In the genomic region with DNA sequence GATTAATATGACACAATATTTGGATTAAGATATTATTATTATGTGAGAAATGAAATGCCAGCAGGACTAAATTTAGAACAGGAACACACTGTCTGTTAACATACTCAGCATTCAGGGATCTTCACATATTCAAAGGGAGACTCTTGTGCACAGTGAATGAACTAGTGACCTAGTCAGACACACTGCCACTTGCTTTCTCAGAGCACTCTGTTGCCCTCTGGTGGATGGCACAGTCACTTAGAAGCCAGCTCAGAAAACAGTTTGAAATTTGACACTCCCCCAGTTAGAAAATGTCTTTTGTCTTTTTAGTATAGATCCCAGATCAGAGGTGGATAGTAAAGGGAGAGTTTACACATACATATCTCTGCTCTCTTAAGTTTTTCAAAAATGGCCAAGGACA, we compare ENCODE assay signal across 8 mouse cellular contexts.
DNase-seq lines count a peak whose midpoint lies in the region; ATAC-seq lines count a peak whose summit lies in the region.

No protein-coding gene starts in this region.

- peak; percentile 87 for DNase-seq in midbrain, embryonic 11.5 days (ENCODE audit: low spot score, missing footprints)
- peak; percentile 13 for DNase-seq in c-Kit-positive CD71-positive TER-119-negative erythroid progenitor cells, embryonic 14.5 days (ENCODE audit: low read depth)
- DNase-seq in forelimb bud, embryonic 11.5 days (ENCODE audit: low read depth, low spot score), result peak; percentile 80
- DNase-seq in hindlimb bud, embryonic 11.5 days (ENCODE audit: extremely low spot score, low read depth, low spot score), result peak; percentile 77
- peak; percentile 68 to 69 for DNase-seq in left cerebral cortex, adult 18-20 months (ENCODE audit: low spot score in 2 of 2)
- DNase-seq in mesoderm, embryonic 11.5 days (ENCODE audit: low read depth, low spot score), result peak; percentile 83

- no peaks in the 10 kb centered on the region for H3K36me3 ChIP-seq in midbrain, embryonic 11.5 days (ENCODE audit: control insufficient read depth, insufficient read depth, low read length)
- H3K36me3 ChIP-seq in midbrain, embryonic 16.5 days (ENCODE audit: control insufficient read depth, insufficient read depth, low read length), result no peaks in the 10 kb centered on the region
- no peaks in the 10 kb centered on the region for H3K36me3 ChIP-seq in stomach, embryonic 14.5 days (ENCODE audit: control insufficient read depth, insufficient read depth, low read length)

- ATAC-seq in midbrain, embryonic 11.5 days (ENCODE audit: low FRiP score), result no peak
- no peak for ATAC-seq in midbrain, embryonic 16.5 days
- peak; percentile 61; the same call in 1 of the 2 replicates for ATAC-seq in stomach, embryonic 14.5 days (ENCODE audit: insufficient number of reproducible peaks, insufficient read depth, low FRiP score, low read depth)

- H3K9me3 ChIP-seq in midbrain, embryonic 11.5 days (ENCODE audit: control insufficient read depth, low read length), result no peaks in the 10 kb centered on the region
- H3K9me3 ChIP-seq in midbrain, embryonic 16.5 days (replicated peaks; ENCODE audit: control insufficient read depth, low read length, poor library complexity, severe bottlenecking), result no peaks in the 10 kb centered on the region
- H3K9me3 ChIP-seq in stomach, embryonic 14.5 days (ENCODE audit: control insufficient read depth, low read depth, low read length), result no peaks in the 10 kb centered on the region

- no peak overlapping the region for H3K4me3 ChIP-seq in midbrain, embryonic 11.5 days (ENCODE audit: low read depth, low read length)
- no peak overlapping the region for H3K4me3 ChIP-seq in midbrain, embryonic 16.5 days (ENCODE audit: low read depth, low read length)
- H3K4me3 ChIP-seq in stomach, embryonic 14.5 days (ENCODE audit: low read depth, low read length), result no peak overlapping the region

- H3K27ac ChIP-seq in midbrain, embryonic 11.5 days (ENCODE audit: low read depth, low read length), result no peak overlapping the region
- no peak overlapping the region for H3K27ac ChIP-seq in midbrain, embryonic 16.5 days (ENCODE audit: low read length)
- H3K27ac ChIP-seq in stomach, embryonic 14.5 days (ENCODE audit: low read length), result no peak overlapping the region

- no peak overlapping the region for H3K4me2 ChIP-seq in midbrain, embryonic 11.5 days
- no peak overlapping the region for H3K4me2 ChIP-seq in midbrain, embryonic 16.5 days (ENCODE audit: low read length)
- H3K4me2 ChIP-seq in stomach, embryonic 14.5 days (replicated peaks; ENCODE audit: low read depth, low read length), result no peak overlapping the region

- no peak overlapping the region for H3K9ac ChIP-seq in midbrain, embryonic 11.5 days (ENCODE audit: low read length)
- H3K9ac ChIP-seq in midbrain, embryonic 16.5 days (ENCODE audit: low read depth, low read length), result no peak overlapping the region
- H3K9ac ChIP-seq in stomach, embryonic 14.5 days (replicated peaks; ENCODE audit: low read depth, low read length), result no peak overlapping the region

- H3K27me3 ChIP-seq in midbrain, embryonic 11.5 days (ENCODE audit: control insufficient read depth, insufficient read depth, low read length), result no peaks in the 10 kb centered on the region
- no peaks in the 10 kb centered on the region for H3K27me3 ChIP-seq in midbrain, embryonic 16.5 days (ENCODE audit: control insufficient read depth, insufficient read depth, low read depth, low read length)
- no peaks in the 10 kb centered on the region for H3K27me3 ChIP-seq in stomach, embryonic 14.5 days (ENCODE audit: control insufficient read depth, insufficient read depth, low read length)

- H3K4me1 ChIP-seq in midbrain, embryonic 11.5 days (ENCODE audit: control insufficient read depth, insufficient read depth, low read length), result no peaks in the 10 kb centered on the region
- no peaks in the 10 kb centered on the region for H3K4me1 ChIP-seq in midbrain, embryonic 16.5 days (ENCODE audit: control insufficient read depth, insufficient read depth, low read length)
- H3K4me1 ChIP-seq in stomach, embryonic 14.5 days (ENCODE audit: control insufficient read depth, insufficient read depth, low read length), result no peaks in the 10 kb centered on the region

Comparison
In these comparisons a context has a peak if more than half of its experiments do, and no peak if none do; other contexts are left out.
1. DNase-seq: peak in every context shown above with its lines; median percentile 87 in midbrain, embryonic 11.5 days; 83 in mesoderm, embryonic 11.5 days; 80 in forelimb bud, embryonic 11.5 days; 77 in hindlimb bud, embryonic 11.5 days; 68 in left cerebral cortex, adult 18-20 months; 13 in c-Kit-positive CD71-positive TER-119-negative erythroid progenitor cells, embryonic 14.5 days.